Mouse (Mus musculus): ENCODE measurements around the gene Saa2. TPM values are rescaled to one million over a fixed set of nuclear protein-coding genes. Genes with fewer than 3 reads are reported as not detected.
A peak's percentile ranks its signal among the peaks of the same experiment; 100 is the strongest.

Gene Saa2
- polyA plus RNA-seq, 1 experiment from 2014 or later, result 0.19 TPM

DNA sequence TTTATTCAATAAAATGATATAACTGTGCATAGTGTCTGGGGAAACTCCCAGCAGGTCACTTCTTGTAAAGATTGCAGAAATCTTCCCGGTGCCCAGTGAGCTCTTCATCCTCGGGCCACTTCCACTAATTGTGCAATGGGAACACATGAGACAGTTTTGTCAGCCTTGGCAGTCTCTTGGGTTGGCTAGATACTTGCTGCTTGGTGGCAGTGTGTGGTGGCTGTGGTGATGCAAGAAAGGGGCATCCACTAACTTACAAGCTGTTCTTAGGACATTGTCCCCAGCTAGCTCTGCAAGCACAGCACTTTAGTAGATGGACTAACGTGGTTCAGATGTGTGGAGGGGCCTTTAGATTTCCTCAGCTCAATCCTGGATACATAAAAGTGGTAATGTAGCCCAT lies 5.8 kb upstream of the Saa2 start:
- no peak overlapping the region for H3K9ac ChIP-seq (replicated peaks)
- DNase-seq, result no peak
- H3K9me3 ChIP-seq (ENCODE audit: low read length), result no peaks in the 10 kb centered on the region
- no peak overlapping the region for H3K4me2 ChIP-seq (ENCODE audit: low read depth, low read length)
- 52% methylated on average over 3 of the region's 3 CpGs for WGBS (ENCODE audit: insufficient replicate concordance)
- ATAC-seq, result no peak
- no peak overlapping the region for H3K4me3 ChIP-seq (ENCODE audit: low read depth, low read length)
- H3K36me3 ChIP-seq (replicated peaks; ENCODE audit: insufficient read depth, low read length), result no peaks in the 10 kb centered on the region
- no peaks in the 10 kb centered on the region for H3K27me3 ChIP-seq (ENCODE audit: insufficient read depth, low read length)
- TF ChIP-seq CTCF (IDR thresholded peaks at IDR 0.05; ENCODE audit: low read depth), result no peak
- TF ChIP-seq EP300 (IDR thresholded peaks at IDR 0.05; ENCODE audit: low read depth), result no peak
- no peaks in the 10 kb centered on the region for H3K4me1 ChIP-seq (ENCODE audit: insufficient read depth)
- no peak overlapping the region for H3K27ac ChIP-seq (ENCODE audit: low read depth)

DNA sequence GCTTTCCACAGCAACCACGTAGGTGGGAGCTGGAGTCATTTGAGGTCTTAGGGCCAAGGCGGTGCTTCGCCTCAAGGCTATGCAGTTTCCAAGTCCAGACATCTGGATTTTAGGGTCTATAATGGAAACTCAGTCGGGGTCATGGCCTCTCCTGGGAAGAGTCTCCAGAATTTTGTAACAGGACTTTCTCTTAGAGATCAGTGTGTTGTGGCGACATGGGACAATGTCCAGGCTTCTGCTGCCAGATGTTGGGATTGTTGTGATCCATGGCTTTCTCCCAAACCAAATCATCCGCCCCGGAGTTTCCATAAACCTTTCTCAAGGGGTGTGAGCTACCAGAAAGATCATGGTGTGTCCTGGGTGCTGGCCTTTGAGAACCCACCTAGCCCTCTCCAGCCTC lies 5.2 kb upstream of the Saa2 start:
- Histone ChIP-seq H3K4me3 (ENCODE audit: low read depth, low read length) (no peak overlapping the region), H3K9ac (replicated peaks) (no peak overlapping the region), H3K4me2 (ENCODE audit: low read depth, low read length) (no peak overlapping the region), H3K36me3 (replicated peaks; ENCODE audit: insufficient read depth, low read length) (no peaks in the 10 kb centered on the region), H3K27ac (ENCODE audit: low read depth) (no peak overlapping the region), H3K4me1 (ENCODE audit: insufficient read depth) (no peaks in the 10 kb centered on the region), H3K27me3 (ENCODE audit: insufficient read depth, low read length) (no peaks in the 10 kb centered on the region), H3K9me3 (ENCODE audit: low read length) (no peaks in the 10 kb centered on the region)
- WGBS (ENCODE audit: insufficient replicate concordance), result 79% methylated on average over 7 of the region's 7 CpGs
- DNase-seq (no peak), ATAC-seq (peak; percentile 50; the same call in 1 of the 2 replicates)
- TF ChIP-seq CTCF (IDR thresholded peaks at IDR 0.05; ENCODE audit: low read depth) (no peak), EP300 (IDR thresholded peaks at IDR 0.05; ENCODE audit: low read depth) (no peak)

DNA sequence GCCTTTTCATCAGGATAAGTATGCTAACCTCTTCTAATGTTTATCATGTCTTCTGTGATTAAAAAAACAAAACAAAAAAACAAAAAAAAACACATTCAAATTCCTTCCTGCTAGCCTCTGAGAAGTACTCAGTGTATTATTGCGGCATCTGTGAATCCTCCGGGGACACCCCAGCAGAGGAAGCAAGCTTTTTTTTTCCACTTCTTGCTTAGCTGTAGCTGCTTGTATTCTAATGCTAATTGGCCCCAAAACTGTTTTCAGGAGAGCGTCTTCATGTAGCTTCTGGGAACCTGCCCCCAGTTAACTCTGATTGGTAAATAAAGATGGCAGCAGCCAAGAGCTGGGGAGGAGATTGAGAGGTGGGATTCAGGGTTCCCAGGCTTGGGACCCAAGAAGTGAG lies 3.1 kb upstream of the Saa2 start:
- Histone ChIP-seq H3K4me2 (ENCODE audit: low read depth, low read length) (no peak overlapping the region), H3K27me3 (ENCODE audit: insufficient read depth, low read length) (no peaks in the 10 kb centered on the region), H3K36me3 (replicated peaks; ENCODE audit: insufficient read depth, low read length) (no peaks in the 10 kb centered on the region), H3K4me3 (ENCODE audit: low read depth, low read length) (no peak overlapping the region), H3K9ac (replicated peaks) (no peak overlapping the region), H3K27ac (ENCODE audit: low read depth) (no peak overlapping the region), H3K4me1 (ENCODE audit: insufficient read depth) (no peaks in the 10 kb centered on the region), H3K9me3 (ENCODE audit: low read length) (no peaks in the 10 kb centered on the region)
- ATAC-seq, result no peak
- TF ChIP-seq EP300 (IDR thresholded peaks at IDR 0.05; ENCODE audit: low read depth) (no peak), CTCF (IDR thresholded peaks at IDR 0.05; ENCODE audit: low read depth) (no peak)
- DNase-seq, result no peak
- WGBS (ENCODE audit: insufficient replicate concordance), result 60% methylated on average over 3 of the region's 3 CpGs

DNA sequence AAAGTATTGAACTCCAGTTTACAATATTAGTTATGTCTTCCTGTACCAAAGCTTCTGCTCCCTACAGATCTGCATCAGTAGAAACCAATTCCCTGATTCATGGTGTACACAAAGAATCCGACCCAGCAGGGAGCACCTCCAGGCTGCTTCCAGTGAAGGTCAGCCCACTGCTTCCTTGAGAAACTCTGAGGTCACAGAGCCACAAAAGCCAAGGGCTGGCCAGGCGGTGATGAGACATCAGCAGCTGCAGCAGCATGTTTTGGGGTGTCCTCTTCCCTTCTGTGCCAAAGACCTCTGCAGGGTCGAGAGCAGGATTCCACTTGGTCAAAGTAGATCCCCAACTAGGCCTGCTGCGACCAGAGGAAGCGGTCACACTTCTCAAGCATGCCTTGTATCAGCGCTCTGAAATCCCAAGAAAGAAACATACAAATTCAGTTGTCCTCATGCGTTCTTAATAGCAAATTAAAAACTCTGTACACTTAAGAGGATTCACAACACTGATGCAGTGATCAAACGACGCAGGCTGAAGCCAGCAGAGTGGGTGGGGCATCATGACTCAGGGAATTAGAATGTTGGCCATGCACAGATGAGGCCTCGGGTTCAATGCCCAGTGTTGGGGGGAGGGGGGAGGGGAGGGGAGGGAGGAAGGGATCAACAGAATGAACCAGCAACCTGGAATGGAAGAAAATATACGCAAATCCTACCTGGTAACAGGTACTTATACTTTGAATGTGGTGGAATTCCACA lies 9.6 kb downstream of the Saa2 start:
- Histone ChIP-seq H3K36me3 (replicated peaks; ENCODE audit: insufficient read depth, low read length) (peaks cover 32% of the 10 kb centered on the region), H3K4me2 (ENCODE audit: low read depth, low read length) (no peak overlapping the region), H3K9me3 (ENCODE audit: low read length) (no peaks in the 10 kb centered on the region), H3K27me3 (ENCODE audit: insufficient read depth, low read length) (no peaks in the 10 kb centered on the region), H3K4me1 (ENCODE audit: insufficient read depth) (no peaks in the 10 kb centered on the region), H3K9ac (replicated peaks) (no peak overlapping the region), H3K27ac (ENCODE audit: low read depth) (no peak overlapping the region), H3K4me3 (ENCODE audit: low read depth, low read length) (no peak overlapping the region)
- no peak for TF ChIP-seq CTCF (IDR thresholded peaks at IDR 0.05; ENCODE audit: low read depth)
- no peak for TF ChIP-seq EP300 (IDR thresholded peaks at IDR 0.05; ENCODE audit: low read depth)
- WGBS (ENCODE audit: insufficient replicate concordance), result 70% methylated on average over 11 of the region's 11 CpGs
- ATAC-seq, result no peak
- DNase-seq, result no peak

DNA sequence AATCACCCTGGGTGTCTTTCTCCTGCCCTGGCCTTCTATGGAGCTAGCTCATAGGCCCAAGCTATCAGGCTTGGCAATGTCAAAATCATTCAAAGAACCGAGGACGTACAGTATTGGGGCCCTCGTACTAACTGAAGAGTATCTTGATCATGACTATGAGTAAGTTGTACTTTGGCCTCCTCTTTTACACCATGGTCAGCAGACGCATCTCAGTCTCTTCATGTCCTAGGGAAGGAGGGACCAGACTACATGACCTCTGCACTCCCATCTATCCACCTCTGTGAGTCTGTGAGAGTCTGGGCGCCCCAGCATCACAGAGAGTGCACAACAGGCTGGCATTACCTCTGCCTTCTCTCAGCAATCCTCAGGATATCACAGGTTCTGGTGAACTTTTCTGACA lies 11.0 kb downstream of the Saa2 start:
- Histone ChIP-seq H3K4me3 (ENCODE audit: low read depth, low read length) (no peak overlapping the region), H3K27ac (ENCODE audit: low read depth) (no peak overlapping the region), H3K4me2 (ENCODE audit: low read depth, low read length) (no peak overlapping the region), H3K36me3 (replicated peaks; ENCODE audit: insufficient read depth, low read length) (peaks cover 35% of the 10 kb centered on the region), H3K27me3 (ENCODE audit: insufficient read depth, low read length) (no peaks in the 10 kb centered on the region), H3K9me3 (ENCODE audit: low read length) (no peaks in the 10 kb centered on the region), H3K9ac (replicated peaks) (no peak overlapping the region), H3K4me1 (ENCODE audit: insufficient read depth) (no peaks in the 10 kb centered on the region)
- TF ChIP-seq EP300 (IDR thresholded peaks at IDR 0.05; ENCODE audit: low read depth), result no peak
- no peak for TF ChIP-seq CTCF (IDR thresholded peaks at IDR 0.05; ENCODE audit: low read depth)
- DNase-seq (no peak), ATAC-seq (no peak)
- 84% methylated on average over 5 of the region's 5 CpGs for WGBS (ENCODE audit: insufficient replicate concordance)

DNA sequence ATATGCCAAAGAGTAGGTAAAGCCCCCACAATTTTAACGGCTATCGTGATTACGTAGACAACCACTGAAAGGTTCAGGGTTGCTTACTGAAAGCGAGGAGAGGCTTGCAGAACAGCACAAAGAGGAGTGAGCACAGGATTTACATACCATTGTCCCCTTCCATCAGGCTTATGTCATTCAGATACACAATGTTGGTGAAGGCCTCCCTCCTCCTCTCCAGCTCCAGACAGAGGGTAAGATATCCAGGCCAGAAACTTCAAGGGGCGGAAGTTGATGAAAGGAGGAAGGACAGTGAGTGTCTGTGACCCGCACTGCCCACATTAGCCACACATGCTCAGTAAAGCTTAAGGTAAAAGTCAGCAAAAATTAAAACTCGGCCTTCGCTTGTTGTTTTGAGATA lies 13.1 kb downstream of the Saa2 start:
- Histone ChIP-seq H3K9me3 (ENCODE audit: low read length) (no peaks in the 10 kb centered on the region), H3K4me1 (ENCODE audit: insufficient read depth) (no peaks in the 10 kb centered on the region), H3K36me3 (replicated peaks; ENCODE audit: insufficient read depth, low read length) (peaks cover 47% of the 10 kb centered on the region), H3K4me3 (ENCODE audit: low read depth, low read length) (no peak overlapping the region), H3K27ac (ENCODE audit: low read depth) (no peak overlapping the region), H3K9ac (replicated peaks) (no peak overlapping the region), H3K4me2 (ENCODE audit: low read depth, low read length) (no peak overlapping the region), H3K27me3 (ENCODE audit: insufficient read depth, low read length) (no peaks in the 10 kb centered on the region)
- TF ChIP-seq CTCF (IDR thresholded peaks at IDR 0.05; ENCODE audit: low read depth) (no peak), EP300 (IDR thresholded peaks at IDR 0.05; ENCODE audit: low read depth) (no peak)
- ATAC-seq (no peak), DNase-seq (no peak)
- 85% methylated on average over 8 of the region's 8 CpGs for WGBS (ENCODE audit: insufficient replicate concordance)

Data from liver, postnatal 0 days (tissue).